Mouse (Mus musculus) left cerebral cortex, postnatal 14 days (tissue): Measurements from ENCODE around the gene Eprs. TPM values are rescaled to one million over a fixed set of nuclear protein-coding genes. Genes with fewer than 3 reads are reported as not detected.
"Not testable (repeated sequence)": the region's sequence is repeated elsewhere in the genome, so short reads cannot be mapped to it uniquely, and the experiment has no call there.

Experiments used
- DNase-seq, 2 experiments: peaks; one replicate each; pipeline ENCODE4 v3.0.0; 2021 to 2022; ENCODE audit warnings: low spot score in 2 of 2, mixed read lengths in 1 of 2
- intact Hi-C: fragments of 180-260 bp; cut with DNase I; formaldehyde crosslinking; loops from one replicate; pipeline ENCODE4 v1.15.1; 2025
- long read RNA-seq, 2 experiments: library from polyadenylated mRNA; stranded (forward); transcript quantifications; one replicate each; pipeline ENCODE4 v2.0.0; 2021
- total RNA-seq, 2 experiments: library from RNA; stranded (reverse); gene quantifications; 2 replicates each; pipeline ENCODE4 v1.2.3; 2021

Eprs gene
- 10 to 100 TPM; 77.4 to 81.2 TPM for total RNA-seq
- long read RNA-seq, experiment 1, full-length matches to known transcripts, result 63 of 115 reads
- long read RNA-seq, experiment 1, partial matches to known transcripts, result 21 of 115 reads
- long read RNA-seq, experiment 1, other reads (novel, unspliced or antisense), result 31 of 115 reads
- long read RNA-seq, experiment 2, full-length matches to known transcripts, result 48 of 92 reads
- long read RNA-seq, experiment 2, partial matches to known transcripts, result 12 of 92 reads
- long read RNA-seq, experiment 2, other reads (novel, unspliced or antisense), result 32 of 92 reads

DNA sequence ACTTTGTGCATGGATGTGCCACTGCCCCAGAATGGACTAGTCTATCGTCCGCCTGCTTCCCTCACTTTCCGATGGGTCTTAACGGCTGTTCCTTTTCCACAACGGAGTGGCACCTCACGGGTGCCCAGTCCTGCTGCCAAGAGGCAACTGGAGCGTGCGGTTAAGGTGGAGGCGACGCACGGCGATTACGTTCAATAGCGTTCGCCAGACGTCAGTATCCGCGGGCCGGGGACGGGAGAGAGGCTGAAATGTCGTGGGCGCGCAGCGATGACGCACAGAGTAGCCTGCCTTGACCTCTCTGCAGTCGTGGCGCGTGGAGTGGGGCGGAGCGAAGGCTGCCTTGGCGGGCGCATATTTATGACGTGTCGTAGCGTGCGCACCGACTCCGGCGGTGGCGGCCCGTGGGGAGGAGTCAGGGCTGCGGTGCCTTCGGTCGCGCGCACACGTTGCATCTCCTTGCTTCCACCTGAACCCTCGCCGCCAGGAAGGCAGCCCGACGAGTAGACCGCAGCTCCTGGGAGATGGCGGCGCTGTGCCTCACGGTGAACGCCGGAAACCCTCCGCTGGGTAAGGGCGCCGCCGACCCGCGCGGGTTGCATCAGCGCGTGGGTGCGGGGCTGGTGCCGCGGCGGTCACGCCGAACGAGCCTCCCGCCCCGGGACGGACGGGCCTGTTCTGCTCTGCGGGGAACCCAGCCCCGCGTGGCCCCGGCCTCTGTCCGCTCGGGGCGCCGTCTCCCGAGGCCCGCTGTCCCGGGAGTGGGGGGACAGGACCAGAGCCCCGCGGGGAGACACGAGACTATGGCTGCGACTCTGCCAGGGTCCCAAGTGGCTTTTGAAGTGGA is at the start of gene Eprs:
Eprs (plus strand) TSS at position 368 of the 844 bp plus-strand sequence.
- DNase-seq, result peak; percentile 99
- intact Hi-C loops, result no loop called here

GRCm38 (mm10) chr1:185314546-185314945 is 48.3 kb upstream of the Eprs start:
- DNase-seq, result no peak
- intact Hi-C loops, result no loop called here

- peak; percentile 27 to 54 for DNase-seq
- intact Hi-C loops, result no loop called here
Observed at GRCm38 (mm10) chr1:185315846-185316568, 46.8 kb upstream of the Eprs start.

DNA sequence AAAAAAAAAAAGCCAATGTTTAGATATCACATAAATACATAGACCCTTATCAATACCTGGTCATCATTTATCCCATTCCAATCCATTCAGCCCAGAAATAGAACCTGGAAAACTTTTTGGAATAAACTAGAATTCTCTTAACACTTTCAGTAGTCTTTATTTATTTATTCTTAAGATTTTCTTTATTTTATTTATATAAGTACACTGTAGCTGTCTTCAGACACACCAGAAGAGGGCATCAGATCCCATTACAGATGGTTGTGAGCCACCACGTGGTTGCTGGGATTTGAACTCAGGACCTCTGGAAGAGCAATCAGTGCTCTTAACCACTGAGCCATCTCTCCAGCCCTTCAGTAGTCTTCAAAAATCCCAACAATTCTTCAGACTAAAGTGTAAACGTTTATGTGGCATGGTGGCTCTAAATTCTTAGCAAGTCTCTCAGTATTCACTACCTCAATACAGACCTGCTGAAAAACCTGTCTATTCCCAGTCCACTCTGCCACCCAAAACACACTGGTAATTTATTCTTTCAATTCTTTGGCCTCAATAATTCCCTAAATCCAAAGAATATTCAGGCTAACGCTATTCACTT is 35.0 kb upstream of the Eprs start:
- intact Hi-C loops, DNase-seq: not testable (repeated sequence)

DNA sequence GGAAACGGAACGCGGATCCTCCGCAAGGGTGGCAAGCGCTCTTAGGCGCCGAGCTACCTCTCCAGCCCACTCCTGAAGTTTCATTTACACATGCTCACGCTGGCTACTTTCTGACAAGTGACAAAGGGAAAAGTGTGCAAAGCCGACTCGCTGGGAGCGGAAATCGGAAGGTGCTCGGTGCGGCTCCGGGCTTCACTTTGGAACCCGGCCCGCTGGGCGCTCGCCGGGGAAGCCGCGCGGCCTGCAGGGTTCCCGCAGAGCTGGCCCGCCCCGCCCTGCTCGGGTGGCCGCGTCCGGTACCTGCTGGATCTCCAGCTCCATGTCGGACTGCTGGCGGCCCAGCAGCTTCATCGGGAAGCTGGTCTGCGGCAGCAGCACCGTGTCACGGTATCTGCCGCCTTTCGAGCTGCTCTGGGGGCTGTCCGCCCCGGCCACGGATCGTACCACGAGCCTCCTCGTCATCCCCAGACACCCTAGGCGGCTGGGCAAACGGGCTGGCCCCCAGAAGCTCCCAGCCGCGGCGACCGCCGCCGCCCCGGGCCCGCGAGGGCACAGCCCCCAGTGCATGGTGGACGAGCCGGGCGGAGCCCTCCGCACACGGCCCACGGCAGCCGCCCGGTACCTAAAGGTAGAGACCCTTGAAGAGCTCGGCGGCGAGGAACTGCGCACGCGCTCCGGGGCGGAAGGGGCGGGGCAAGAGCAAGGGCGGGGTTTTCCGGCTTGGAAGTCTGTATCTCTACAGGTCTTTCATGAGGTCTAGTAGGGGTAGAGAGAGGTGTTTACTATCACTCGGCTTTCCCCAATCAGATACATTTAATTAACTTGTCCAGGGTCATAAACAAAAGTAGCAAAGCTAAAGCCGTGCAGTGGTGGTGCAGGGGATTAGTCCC is 33.9 kb upstream of the Eprs start, which contains the start of gene Iars2:
Iars2 (minus strand) TSS at position 676 of the 890 bp plus-strand sequence.
- intact Hi-C loops, result no loop called here
- DNase-seq, result peak; percentile 89

DNA sequence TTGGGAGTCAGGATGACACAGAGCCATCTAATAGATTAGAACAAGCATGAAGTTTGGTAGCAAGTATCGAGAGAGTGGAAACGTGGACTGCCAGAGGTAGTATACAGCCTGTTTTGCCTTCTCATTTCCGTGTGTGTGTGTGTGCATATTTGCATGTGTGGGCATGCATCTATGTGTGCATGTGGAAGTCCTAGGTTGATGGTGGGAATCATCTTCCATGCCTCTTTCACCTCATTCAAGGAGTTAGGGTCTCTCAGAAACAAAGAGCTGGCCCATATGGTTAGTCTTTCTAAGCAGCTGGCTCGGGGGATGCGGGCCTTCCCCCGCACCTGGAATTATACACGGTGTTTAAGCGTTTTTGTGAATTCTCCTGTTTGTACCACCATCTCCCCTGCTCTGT is 33.0 kb upstream of the Eprs start:
- DNase-seq, result no peak
- intact Hi-C loops, result no loop called here

GRCm38 (mm10) chr1:185331364-185331763 is 31.5 kb upstream of the Eprs start:
- intact Hi-C loops, result no loop called here
- DNase-seq, result no peak

- peak; percentile 88 to 89 for DNase-seq
- intact Hi-C loops, result no loop called here
Observed at GRCm38 (mm10) chr1:185331983-185332430, 30.8 kb upstream of the Eprs start, which contains the start of gene Bpnt1. Gene Bpnt1, plus strand, starts transcription at chr1:185332149.

GRCm38 (mm10) chr1:185333651-185334050 is 29.2 kb upstream of the Eprs start:
- intact Hi-C loops, result no loop called here
- no peak for DNase-seq

GRCm38 (mm10) chr1:185334136-185334535 is 28.7 kb upstream of the Eprs start:
- intact Hi-C loops, result no loop called here
- no peak for DNase-seq

GRCm38 (mm10) chr1:185335231-185335765 is 27.5 kb upstream of the Eprs start:
- intact Hi-C loops, result no loop called here
- DNase-seq, result no peak

- intact Hi-C loops, result no loop called here
- DNase-seq, result no peak
Observed at GRCm38 (mm10) chr1:185336535-185336934, 26.3 kb upstream of the Eprs start.

DNA sequence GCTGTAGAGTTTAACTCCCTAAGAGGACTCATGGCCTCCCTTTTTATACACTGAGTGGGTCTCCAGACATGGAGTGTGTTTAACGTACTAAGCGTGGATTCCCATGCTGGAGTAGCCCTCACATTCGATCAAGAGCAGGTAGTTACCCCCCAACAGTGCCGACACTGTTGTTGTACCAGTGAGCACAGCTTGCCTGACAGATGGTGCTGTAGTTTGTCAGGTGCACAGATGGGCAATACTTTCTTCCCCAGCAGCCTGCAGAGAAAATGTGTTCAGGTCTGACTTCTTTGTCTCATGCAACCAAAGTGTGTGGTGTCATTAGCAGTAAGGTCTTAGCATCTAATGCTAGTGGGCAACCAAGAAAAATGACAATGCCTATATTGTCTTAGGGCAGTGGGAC is 20.4 kb upstream of the Eprs start:
- DNase-seq, result no peak
- intact Hi-C loops, result no loop called here

- intact Hi-C loops, result no loop called here
Observed at GRCm38 (mm10) chr1:185343422-185343821, 19.4 kb upstream of the Eprs start.

GRCm38 (mm10) chr1:185346188-185346587 is 16.7 kb upstream of the Eprs start:
- DNase-seq, result peak in 1 of 2 experiments; percentile 20
- intact Hi-C loops, result no loop called here

More at GRCm38 (mm10) chr1:185343422-185343821, 19.4 kb upstream of the Eprs start:
- DNase-seq, result no peak

- DNase-seq, result no peak
- intact Hi-C loops, result no loop called here
Observed at GRCm38 (mm10) chr1:185349741-185350140, 13.1 kb upstream of the Eprs start.

DNA sequence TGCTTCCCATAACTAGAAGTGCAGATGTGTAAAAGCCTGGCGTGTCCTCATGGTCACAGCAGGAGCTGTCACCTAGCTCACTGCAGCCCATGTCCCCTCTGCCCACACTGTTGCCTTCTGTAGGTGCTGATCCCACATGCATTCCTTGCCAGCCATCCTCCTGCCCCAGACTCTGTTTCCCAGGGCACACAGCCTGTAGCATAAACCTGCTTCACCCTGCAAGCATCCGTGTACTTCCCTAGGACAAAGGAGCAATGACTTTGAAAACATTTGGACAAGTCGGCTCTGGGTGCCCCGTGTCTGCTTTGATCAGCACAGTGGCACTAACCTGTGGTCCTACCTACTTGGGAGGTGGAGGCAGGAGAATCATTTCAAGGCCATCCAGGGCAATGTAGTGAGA is 12.2 kb upstream of the Eprs start:
- intact Hi-C loops, result no loop called here
- DNase-seq, result no peak

DNA sequence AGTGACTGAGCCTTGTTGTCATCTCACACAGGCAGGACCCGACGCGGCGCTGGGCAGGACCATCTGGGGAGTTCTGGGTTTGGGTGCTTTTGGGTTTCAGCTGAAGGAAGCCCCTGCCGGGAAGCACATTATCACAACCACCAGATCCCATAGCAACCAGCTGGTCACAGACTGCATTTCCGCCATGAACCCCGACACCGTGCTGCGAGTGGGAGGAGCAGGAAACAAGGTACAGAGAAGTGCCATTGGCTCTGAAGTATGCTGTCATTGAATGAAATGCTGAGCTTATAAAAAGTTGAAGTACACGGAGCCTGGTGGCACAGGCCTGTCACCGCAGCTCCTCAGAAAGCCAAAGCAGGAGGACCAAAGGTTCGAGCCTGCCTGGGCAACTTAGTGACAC is 10.7 kb upstream of the Eprs start:
- intact Hi-C loops, result no loop called here
- no peak for DNase-seq
